Mouse (Mus musculus) lung, adult 2 months (tissue): ENCODE results near the gene Lsp1. TPM values are rescaled to one million over a fixed set of nuclear protein-coding genes. Genes with fewer than 3 reads are reported as not detected.

Experiments used
- DNase-seq: peaks from one replicate; pipeline ENCODE4 v3.0.0; 2022
- H3K4me1 ChIP-seq: fragments of 200-500 bp; 2 replicates; pipeline ENCODE4 v1.6.1; 2011; ENCODE audit warnings: low read length; ENCODE audit not compliant: control insufficient read depth, insufficient read depth
- H3K4me3 ChIP-seq: fragments of 200-500 bp; replicated peaks from 2 replicates; pipeline ENCODE3; 2011; ENCODE audit warnings: low read depth, mild to moderate bottlenecking, control low read depth, low read length; ENCODE audit errors: extremely low read depth
- CTCF ChIP-seq: fragments of 200-500 bp; IDR thresholded peaks from 2 replicates; pipeline ENCODE4 v1.5.1; 2011; ENCODE audit warnings: mild to moderate bottlenecking, low read length, control low read depth; ENCODE audit not compliant: insufficient read depth
- POLR2A ChIP-seq: fragments of 200-500 bp; IDR thresholded peaks from 2 replicates; pipeline ENCODE4 v1.6.1; 2011; ENCODE audit warnings: low read depth, mild to moderate bottlenecking, control low read depth, low read length, borderline replicate concordance; ENCODE audit errors: extremely low read depth
- WGBS: fragments of 180-500 bp; shearing (Covaris S2); methylation state at CpG from one replicate; pipeline ENCODE4 v1.1.7; 2018; 5-methylcytosine and 5-hydroxymethylcytosine counted together
- polyA plus RNA-seq: library from polyadenylated mRNA; depleted of rRNA; stranded (reverse); fragments of >200 nt; gene quantifications from 2 replicates; pipeline ENCODE4 v1.2.3, GENCODE M21; 2012

Gene Lsp1
- polyA plus RNA-seq, 1 experiment, result 188 TPM

DNA sequence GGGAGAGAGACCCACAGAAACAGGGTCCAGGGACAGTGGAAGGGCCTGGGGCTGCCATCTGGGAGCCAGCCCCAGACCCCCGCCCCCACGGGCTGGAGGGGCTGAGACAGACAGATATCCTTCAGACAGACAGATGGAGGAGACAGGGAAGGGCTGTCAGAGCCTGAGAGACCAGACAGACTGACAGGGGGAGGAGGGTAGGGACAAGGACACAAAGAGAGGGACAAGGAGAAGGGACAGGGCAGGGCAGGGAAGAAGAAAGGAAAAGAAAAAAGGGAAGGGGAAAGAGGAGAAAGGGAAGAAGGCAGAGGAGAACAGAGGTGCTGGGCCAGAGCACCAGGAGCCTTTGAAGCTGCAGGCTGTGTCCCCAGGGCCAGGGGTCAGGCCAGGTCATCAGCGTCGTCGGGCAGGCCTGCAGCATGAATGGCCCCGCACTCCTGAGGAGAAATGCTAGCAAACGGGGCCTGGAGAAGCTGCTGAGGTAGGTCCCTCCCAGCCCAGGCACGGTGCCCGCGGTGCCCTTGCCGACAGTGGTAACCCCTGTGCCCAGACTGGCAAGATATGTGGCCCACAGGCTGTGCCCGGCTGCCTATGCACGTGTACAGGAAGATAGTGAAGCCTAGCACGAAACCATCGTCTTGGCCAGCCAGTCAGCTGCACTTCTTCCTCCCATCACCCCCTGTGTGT is 11.4 kb downstream of the Lsp1 start:
- 47% methylated on average over 15 of the region's 15 CpGs for WGBS
- TF ChIP-seq POLR2A, result no peak
- no peak for TF ChIP-seq CTCF
- Histone ChIP-seq H3K4me1 (0 out of 2 replicates have a peak, but pooled peaks cover 4% of the 10 kb centered on the region), H3K4me3 (no peak overlapping the region)
- no peak for DNase-seq

GRCm38 (mm10) chr7:142472936-142473335 is 12.3 kb downstream of the Lsp1 start:
- DNase-seq, result no peak
- H3K4me3 ChIP-seq, result no peak overlapping the region
- TF ChIP-seq CTCF (no peak), POLR2A (no peak)
- 0 out of 2 replicates have a peak, but pooled peaks cover 4% of the 10 kb centered on the region for H3K4me1 ChIP-seq
- WGBS, result 91% methylated on average over 4 of the region's 4 CpGs

GRCm38 (mm10) chr7:142473476-142473875 is 12.9 kb downstream of the Lsp1 start:
- WGBS, result 88% methylated on average over 2 of the region's 2 CpGs
- DNase-seq, result no peak
- TF ChIP-seq CTCF (no peak), POLR2A (no peak)
- no peak overlapping the region for H3K4me3 ChIP-seq
- 0 out of 2 replicates have a peak, but pooled peaks cover 4% of the 10 kb centered on the region for H3K4me1 ChIP-seq

GRCm38 (mm10) chr7:142474799-142475198 is 14.2 kb downstream of the Lsp1 start:
- TF ChIP-seq CTCF (no peak), POLR2A (no peak)
- DNase-seq, result no peak
- WGBS, result 68% methylated on average over 14 of the region's 14 CpGs
- H3K4me3 ChIP-seq, result peak overlapping the region; percentile 28
- H3K4me1 ChIP-seq, result 0 out of 2 replicates have a peak, but pooled peaks cover 4% of the 10 kb centered on the region

DNA sequence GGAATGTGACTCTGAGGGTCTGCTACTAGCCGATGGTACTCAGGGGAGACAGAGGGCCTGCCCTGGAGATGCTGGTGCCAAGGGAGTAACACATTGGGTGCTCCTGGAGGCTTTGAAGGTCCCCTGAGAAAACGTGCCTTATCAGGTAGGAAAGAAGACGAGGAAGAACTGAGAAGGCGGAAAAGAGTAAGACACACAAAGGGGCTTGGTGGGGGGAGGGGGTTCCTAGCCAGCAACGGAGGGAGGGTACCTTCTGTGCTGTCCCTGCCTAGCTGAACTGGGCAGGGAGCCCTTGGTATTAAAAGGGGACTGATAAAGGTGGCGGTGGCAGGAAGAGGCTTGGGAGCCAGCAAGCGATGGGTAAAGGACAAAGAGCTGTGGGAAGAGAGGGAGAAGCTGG is 15.0 kb downstream of the Lsp1 start:
- Histone ChIP-seq H3K4me3 (peak overlapping the region; percentile 42), H3K4me1 (0 out of 2 replicates have a peak, but pooled peaks cover 4% of the 10 kb centered on the region)
- DNase-seq, result no peak
- 56% methylated on average over 7 of the region's 7 CpGs for WGBS
- TF ChIP-seq CTCF (no peak), POLR2A (no peak)

DNA sequence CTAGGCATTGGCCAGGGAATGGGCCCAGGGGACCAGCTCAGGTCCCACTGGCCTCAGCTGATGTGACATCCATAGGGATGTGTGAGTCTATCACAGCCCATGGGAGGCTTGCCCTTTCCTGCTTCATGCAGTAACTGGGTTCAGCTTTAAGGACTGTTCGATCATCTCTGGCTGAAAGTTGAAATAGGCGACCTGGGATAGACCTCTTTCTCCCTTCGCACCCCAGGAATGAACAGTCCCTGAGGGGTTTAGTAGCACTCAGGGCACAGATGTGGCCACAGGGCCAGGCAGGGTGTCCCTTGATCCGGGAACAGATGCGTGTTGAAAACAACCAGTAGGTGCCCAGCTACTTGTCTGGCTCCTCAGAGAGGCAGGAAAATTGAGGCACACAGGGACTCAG is 15.7 kb downstream of the Lsp1 start:
- 74% methylated on average over 5 of the region's 5 CpGs for WGBS
- DNase-seq, result no peak
- Histone ChIP-seq H3K4me1 (0 out of 2 replicates have a peak, but pooled peaks cover 3% of the 10 kb centered on the region), H3K4me3 (peak overlapping the region; percentile 10)
- TF ChIP-seq POLR2A (no peak), CTCF (no peak)

DNA sequence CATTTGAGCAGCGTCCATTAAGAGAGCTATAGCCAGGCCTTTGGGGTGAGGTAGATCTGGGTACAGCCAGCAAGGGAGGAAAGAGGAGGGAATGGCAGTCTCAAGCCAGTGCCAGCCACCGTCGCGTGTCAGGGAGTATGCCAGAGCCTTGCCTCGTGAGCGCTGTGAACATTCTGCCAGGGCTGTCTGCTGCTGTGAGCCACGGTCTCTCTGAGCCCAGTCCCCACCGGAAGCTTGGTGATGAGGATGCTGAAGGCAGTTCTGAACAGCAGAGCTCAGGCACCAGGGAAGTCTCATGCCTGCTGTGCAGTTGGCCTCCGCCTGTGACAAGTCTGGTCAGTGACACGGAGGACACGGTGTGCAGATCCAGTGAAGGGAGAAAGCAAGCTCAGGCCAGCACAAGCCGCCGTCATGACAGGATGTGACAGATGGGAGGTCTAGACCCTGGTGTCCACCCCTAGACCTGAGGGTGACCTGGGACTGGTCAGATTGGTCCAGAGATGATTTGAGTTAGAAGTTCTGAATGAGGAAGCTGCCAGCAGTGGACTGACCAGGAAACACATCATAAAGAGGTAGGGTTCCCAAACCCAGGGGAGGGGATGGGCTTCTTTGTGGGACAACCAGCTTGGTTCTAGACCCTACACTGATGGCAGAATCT is 16.3 kb downstream of the Lsp1 start:
- peak overlapping the region; percentile 4 for H3K4me3 ChIP-seq
- DNase-seq, result no peak

DNA sequence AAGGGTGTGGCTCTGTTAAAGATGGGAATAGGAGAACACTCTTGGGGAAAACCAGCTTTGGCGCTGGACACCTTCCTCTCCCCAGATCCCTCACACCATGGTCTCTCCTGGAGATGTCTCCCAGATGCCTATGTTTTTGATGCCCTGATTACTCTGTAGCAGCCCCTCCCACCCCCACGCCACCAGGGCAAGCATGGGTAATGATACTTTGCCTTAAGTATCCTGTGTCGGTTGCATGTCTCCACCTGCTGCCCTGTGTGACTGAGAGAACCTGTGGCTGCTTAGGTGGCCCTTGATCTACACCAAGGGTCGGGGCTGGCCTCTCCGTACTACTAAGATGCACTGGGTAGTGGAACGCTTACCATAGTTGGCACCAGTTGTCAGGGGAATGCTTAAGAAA is 17.4 kb downstream of the Lsp1 start:
- WGBS, result 75% methylated on average over 6 of the region's 6 CpGs
- no peak for TF ChIP-seq POLR2A
- TF ChIP-seq CTCF, result no peak
- no peaks in the 10 kb centered on the region for H3K4me1 ChIP-seq
- no peak for DNase-seq
- no peak overlapping the region for H3K4me3 ChIP-seq

More for the DNA sequence above, 16.3 kb downstream of the Lsp1 start:
- TF ChIP-seq CTCF (no peak), POLR2A (no peak)
- no peaks in the 10 kb centered on the region for H3K4me1 ChIP-seq
- 60% methylated on average over 13 of the region's 13 CpGs for WGBS

DNA sequence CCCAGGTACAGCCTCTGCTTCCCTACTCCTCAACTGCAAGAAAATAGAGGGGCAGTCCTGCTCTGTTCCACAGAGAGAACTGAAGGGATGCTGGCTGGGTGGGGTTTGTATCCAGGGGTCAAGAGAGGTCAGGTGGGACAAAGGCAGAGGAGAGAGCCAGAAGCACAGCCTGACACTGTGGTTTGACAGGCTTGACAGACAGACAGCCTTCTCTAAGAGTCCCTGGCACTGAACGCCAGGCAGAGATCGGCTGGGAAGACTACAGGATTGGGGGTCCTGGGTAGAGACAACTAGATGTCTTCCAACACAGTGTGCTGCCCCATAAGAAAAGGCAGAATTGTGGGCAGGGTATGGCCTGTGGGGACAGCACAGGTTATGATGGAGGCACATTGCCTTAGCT is 18.0 kb downstream of the Lsp1 start:
- Histone ChIP-seq H3K4me1 (no peaks in the 10 kb centered on the region), H3K4me3 (no peak overlapping the region)
- WGBS, result 73% methylated on average over 2 of the region's 2 CpGs
- TF ChIP-seq CTCF, result no peak
- no peak for TF ChIP-seq POLR2A
- no peak for DNase-seq

DNA sequence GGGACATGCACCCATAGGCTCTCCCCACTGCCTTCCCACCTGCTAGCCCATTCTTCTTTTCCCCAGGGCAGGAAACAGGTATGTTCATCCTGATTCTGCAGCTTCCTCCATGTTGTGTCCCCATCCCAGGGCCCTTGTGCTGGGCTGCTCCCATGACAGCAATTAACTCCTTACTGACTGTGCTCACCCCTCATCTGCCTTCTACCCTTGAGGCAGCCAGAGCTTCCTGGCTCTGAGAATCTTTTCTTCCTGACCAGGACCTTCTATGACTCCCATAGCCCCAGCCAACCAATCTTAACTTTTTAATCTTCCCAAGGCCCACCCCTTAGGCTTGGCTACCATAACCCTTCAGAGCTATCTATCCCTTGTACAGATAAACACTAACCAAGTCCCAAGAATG is 18.7 kb downstream of the Lsp1 start:
- no peak overlapping the region for H3K4me3 ChIP-seq
- no peaks in the 10 kb centered on the region for H3K4me1 ChIP-seq
- DNase-seq, result no peak
- TF ChIP-seq POLR2A (no peak), CTCF (no peak)

- no peak for TF ChIP-seq CTCF
- no peak overlapping the region for H3K4me3 ChIP-seq
- WGBS, result 89% methylated on average over 3 of the region's 3 CpGs
- DNase-seq, result no peak
- no peaks in the 10 kb centered on the region for H3K4me1 ChIP-seq
Measured at GRCm38 (mm10) chr7:142479886-142480285, 19.3 kb downstream of the Lsp1 start.
